Mouse (Mus musculus) CD4-positive, CD25-positive, alpha-beta regulatory T cell, adult 4 months (primary cell): ENCODE data around the gene Dhx32. TPM values are rescaled to one million over a fixed set of nuclear protein-coding genes. Genes with fewer than 3 reads are reported as not detected.
"Not testable (repeated sequence)": the region's sequence is repeated elsewhere in the genome, so short reads cannot be mapped to it uniquely, and the experiment has no call there.

Experiments used
- ATAC-seq: one replicate; pipeline ENCODE4 v1.8.0; 2017
- polyA plus RNA-seq, 2 experiments: library from polyadenylated mRNA; unstranded; fragments of 100-300 nt; shearing (Covaris generic); gene quantifications; one replicate each; pipeline ENCODE4 v1.2.1; 2017

Gene Dhx32
- polyA plus RNA-seq, 2 experiments from 2014 or later = 9.1 to 9.4 TPM

DNA sequence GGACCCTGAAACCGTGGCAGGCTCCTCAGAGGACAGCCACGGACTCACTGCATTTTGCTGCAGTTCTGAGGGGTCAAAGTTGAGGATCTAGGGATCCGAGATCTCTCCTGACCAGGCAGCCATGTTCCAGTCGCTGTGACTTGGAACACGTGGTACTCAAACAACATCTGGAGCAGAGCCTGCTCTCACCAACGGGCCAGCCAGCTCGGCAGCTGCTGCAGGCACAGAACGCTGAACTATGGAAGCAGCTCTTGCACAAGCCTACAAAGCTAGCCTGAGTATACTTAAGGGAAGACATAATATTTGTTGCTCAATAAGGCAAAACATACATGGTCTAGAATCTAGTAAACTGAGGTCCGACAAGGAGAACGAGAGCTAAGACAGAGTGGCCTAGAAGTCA is 57.0 kb downstream of the Dhx32 start:
- ATAC-seq = no peak

DNA sequence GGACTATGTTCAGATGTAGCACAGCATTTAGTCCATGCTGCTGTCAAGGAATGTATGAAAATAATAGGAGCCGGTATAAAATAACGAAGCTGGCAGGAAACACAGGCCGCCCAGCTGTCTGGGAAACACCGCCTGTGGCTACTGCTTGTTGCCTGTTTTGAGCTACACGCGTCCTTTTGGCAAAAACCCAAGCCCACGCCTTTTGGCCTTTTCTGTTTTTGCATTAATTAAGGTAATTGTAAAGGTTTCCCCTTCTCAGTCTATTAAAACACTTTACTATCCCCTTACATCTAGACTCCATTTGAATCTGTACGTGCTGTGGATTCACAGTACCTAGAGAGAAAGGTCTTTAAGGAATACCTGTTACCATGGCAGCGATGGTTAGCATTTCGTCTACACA is 57.7 kb downstream of the Dhx32 start:
- ATAC-seq = no peak

DNA sequence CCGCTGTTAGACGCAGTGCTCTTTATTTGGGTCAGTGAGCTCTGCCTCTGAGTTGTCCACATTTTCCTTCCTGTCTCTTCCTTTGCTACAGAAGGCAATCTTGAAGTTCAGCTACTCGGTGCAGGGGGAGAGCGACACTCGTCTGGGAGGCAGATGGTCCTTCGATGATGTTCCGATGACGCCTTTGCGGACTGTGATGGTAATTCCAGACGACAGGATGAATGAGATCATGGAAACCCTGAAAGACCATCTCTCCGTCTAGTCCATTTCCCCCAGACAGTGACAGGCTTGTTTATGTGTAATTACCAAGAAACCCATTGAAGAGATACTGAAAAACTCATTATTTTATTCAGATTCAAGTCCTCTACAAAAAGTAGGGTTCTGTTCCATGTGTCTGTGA is 61.9 kb downstream of the Dhx32 start:
- ATAC-seq = no peak

DNA sequence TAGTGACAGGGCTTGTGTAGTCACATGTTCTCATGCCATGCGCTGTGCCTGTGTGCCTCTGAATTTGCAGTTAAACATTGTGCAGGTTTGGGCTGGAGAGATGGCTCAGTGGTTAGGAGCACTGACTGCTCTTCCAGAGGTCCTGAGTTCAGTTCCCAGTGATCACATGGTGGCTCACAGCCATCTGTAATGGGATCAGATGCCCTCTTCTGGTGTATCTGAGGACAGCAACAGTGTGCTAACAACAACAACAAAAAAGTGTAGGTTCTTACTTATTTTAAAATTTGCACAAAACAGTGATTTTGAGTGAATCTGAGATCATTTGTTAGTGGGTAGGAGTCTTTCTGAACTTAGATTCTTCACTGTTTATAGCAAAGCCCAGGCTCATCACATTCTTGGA is 63.9 kb downstream of the Dhx32 start:
- ATAC-seq = no peak

DNA sequence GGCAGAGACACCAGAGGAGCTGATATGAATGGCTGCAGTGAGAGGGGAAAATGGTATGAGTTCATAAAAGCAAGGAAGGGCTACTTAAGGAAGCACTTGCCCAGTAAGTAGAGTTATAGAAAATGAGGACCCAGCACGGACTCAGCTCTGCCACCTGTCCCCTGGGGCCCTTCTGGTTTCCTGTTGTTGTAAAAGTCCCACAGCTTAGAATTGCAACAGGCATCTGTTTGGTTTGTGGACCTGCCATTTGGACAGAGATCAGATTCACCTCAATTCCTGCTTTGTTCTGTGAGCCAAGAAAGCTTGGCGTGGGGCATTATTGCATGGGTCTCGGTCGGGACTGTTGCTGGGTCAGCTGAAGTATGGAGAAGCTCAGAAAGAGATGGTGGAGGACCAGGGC is 67.1 kb downstream of the Dhx32 start:
- no peak for ATAC-seq

DNA sequence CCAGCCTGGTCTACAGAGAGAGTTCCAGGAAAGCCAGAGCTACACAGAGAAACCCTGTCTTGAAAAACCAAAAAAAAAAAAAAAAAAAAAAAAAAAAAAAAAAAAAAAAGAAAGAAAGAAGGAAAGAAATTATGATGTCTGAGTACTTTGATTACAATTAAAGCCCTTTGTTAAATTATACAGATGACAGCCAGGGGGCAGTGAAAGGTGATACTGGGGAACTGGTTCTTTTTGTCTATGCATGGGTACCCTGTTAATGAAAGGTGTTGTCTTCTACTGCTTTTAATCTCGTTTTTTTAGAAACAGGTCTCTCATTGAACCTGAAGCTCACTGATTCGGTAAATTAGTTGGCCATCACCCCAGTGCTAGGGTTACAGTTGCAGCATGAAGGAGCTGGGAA is 75.2 kb downstream of the Dhx32 start:
- ATAC-seq = no peak

DNA sequence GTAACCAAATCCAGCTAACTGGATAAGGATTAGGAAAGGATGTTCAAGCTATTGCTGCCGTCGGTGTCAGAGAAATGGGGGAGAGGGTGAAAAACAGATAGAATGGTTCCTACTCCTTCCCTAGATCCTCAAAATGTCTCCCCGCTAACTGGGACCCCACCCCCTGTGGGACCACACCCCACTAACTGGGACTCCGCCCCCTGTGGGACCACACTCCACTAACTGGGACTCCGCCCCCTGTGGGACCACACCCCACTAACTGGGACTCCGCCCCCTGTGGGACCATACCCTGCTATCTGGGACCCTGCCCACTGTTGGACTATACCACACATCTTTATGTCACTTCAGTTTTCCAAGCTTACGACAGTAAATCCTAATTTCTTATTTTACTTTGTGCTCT is 78.6 kb downstream of the Dhx32 start:
- ATAC-seq = no peak

DNA sequence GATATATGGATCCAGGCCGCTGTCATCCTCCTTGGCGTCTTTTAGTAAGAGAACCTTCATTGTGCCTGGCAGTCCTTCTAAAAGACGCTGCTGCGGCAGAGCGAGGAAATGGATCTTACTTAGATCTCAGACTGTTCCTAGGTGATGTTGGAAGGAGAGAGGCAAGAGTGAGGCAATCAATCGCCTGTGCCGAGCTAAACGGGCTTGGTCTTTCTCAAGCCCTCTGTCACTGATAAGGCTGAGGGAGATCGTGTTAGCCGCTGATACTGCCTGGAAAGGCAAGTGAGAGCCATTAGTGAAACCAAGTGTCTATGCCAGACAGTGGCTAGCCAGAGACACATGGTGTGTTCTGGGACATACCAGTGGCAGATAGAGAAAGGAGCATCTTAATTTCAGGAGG is 80.2 kb downstream of the Dhx32 start:
- no peak for ATAC-seq

DNA sequence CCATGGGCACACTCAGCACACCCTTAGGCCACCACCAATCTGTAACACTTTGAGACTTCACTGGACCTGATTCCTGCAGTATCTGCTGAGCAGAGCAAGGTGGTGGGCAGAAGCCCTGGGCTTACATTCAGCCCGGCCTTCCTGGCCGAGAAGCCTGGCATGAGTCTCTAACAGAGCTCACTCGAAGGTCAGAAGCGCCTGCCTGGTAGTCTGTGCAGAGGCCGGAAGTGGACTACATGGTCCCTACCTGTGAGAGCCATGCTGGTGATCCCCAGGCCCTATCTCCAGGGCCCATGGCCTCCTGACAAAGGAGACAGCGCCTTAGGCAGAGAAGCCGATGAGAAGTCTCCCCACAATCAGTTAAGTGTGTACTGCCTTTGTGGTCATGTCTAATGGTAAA is 81.2 kb downstream of the Dhx32 start:
- ATAC-seq = no peak

DNA sequence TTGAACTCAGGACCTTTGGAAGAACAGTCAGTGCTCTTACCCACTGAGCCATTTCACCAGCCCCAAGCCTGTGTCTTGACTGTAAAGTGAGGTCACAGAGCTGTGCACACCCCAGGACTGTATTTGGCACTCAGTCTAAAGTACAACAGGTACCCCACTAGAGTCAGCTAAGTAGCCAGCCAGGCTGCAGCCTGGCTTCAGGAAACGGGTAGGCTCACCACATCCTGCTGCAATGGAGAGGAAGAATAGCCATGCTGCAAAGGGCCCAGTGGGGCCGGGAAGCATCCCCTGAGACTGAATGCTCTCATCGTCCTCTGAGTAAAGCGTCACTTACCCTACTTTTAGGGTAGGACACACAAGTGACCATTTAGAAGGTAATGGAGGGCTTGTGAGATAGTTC is 82.6 kb downstream of the Dhx32 start:
- ATAC-seq = no peak

DNA sequence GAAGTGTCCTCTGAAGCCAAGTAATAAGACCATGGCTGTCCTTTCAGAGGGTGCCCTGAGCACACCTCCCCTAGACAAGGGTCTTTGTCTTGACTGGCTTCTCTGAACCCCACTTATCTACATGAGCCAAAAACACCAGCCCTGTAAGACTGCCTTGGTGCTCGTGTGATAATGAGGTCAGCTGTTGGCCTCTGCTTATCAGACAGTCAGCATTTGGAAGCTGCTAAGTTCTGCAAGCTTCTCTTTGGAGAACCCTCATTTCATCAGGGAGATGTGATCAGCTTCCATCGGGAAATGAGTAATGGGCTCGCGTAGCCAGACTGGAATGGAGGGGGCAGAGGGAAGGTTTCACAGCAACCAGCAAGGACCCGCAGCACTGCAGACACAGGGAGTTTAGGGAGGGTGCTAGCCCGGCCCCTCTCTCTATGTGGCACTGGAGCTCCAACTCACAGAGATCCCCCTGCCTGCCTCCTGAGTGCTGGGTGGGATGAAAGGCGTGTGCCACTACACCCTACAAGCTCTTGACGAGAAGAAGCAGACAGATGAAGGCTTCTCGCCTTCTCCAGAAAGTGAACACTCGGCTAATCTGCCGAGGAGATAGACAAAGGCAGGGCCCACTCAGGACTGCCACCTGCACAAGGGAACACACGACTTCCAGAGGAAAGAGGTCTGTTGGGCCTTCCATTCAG is 84.4 kb downstream of the Dhx32 start:
- ATAC-seq = no peak

DNA sequence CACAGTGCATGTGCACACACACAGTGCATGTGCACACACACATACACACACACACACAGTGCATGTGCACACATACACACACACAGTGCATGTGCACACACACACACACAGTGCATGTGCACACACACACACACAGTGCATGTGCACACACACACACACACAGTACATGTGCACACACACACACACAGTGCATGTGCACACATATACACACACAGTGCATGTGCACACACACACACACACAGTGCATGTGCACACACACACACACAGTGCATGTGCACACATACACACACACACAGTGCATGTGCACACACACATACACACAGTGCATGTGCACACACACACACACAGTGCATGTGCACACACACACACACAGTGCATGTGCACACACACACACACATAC is 96.9 kb downstream of the Dhx32 start:
- not testable (repeated sequence) for ATAC-seq

DNA sequence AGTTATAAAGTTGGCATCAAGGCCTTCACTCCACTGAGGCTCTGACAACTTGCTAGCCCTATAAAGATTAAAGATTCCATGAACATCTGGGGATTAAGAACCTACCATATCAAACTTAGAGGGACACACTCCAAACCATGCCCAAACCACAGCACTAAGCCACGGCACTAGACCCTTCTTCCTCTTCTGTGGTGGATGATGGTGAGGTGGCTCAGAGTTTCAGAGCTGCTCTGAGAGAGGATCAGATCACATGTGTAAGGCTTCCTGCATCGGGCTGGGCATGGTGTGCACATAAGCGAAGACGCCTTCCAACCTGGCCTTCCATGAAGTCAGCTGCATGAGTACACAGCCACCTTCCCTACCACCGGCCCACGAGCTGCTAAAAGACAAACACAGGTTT is 97.8 kb downstream of the Dhx32 start:
- ATAC-seq = no peak

DNA sequence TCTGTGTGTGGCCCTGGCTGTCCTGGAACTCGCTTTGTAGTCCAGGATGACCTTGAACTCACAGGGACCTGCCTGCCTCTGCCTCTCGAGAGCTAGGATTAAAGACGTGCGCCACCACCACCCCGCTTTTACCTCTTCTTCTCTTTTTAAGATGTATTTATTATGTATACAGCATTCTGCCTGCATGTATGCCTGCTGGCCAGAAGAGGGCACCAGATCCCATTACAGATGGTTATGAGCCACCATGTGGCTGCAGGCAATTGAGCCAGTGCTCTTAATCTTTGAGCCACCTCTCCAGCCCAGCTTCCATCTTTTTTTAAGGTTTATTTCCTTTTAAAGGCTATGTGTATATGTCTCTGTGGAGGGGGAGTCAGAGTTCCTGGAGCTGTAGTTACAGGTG is 98.4 kb downstream of the Dhx32 start:
- ATAC-seq = no peak

DNA sequence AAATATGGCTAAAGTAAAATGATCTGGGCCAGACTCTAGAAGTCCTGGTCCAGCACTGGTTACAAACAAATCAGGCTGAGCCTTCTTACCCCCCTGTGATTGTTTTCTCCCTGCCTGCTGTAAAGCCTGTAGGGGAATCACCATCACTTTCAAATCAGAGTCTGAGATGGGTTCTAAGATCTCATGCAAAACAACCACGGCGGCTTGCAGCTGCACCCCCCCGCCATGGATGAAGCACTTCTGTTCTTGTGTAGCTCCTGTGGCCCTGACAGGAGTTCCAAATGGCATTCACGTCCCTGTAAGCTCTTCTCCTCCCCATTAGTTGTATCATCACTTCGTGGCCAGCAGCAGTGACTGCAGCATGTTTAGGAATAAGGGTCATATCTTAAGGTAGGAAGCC is 98.9 kb downstream of the Dhx32 start:
- no peak for ATAC-seq

DNA sequence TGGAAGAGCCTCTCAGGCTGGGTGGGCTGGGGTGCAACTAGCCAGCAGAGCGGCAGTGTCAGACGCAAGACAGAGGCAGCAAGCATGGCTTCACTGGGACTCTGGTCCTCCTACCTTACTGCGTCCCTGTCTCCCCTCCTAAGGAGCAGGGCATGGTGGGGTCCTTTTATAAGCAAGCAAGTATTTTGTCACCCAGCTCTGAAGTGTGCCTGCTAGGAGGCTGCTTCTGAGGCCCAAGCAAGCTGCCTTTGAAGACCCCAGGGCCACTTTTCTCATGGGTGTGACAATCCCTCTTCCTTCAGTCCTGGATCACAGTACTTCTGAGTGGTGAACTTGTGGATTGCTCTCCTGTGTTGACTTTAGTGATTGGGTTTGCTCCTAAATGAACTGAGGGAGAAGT is 102.6 kb downstream of the Dhx32 start, which contains the start of gene Mmp21:
Gene Mmp21 (minus strand): TSS at position 101 of the 400 bp plus-strand sequence.
- no peak for ATAC-seq

DNA sequence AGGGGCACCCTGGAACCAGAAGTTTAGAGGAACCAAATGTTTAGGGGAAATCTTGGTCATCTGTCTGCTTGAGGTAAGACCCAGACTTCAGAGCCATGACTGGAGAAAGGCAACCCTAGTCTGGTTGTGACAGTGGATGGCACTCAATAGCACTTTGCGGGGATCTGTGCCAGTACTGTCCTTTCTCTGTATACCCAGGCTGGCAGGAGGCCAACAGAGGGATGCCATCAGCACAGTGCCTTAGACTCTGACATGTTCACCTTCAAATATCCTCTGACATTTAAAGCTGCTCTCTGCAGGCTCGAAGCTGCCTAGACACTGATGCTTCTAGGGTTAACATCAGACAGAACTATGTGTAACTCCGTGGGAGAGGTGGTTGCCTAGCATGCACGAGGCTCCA is 103.1 kb downstream of the Dhx32 start:
- ATAC-seq = no peak

DNA sequence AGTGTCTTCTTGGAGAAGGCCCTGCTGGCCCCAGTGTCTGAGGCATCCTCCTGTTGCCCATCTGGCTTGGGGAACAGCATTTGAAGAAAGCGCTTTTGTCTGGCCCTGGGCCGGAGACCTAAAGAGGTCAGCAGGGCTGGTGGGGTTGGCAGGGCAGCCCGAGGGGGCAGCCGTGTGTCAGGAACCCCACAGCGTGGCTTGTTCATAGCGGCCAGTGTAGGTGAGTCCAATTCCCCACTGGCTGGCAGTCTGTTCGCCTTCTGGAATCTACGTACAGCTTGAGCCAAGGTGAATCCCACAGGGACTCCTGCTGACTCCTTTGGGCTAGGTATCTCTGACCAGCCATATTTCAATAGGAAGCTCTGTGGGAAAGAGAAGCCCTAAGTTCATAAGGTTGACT is 103.8 kb downstream of the Dhx32 start:
- no peak for ATAC-seq

DNA sequence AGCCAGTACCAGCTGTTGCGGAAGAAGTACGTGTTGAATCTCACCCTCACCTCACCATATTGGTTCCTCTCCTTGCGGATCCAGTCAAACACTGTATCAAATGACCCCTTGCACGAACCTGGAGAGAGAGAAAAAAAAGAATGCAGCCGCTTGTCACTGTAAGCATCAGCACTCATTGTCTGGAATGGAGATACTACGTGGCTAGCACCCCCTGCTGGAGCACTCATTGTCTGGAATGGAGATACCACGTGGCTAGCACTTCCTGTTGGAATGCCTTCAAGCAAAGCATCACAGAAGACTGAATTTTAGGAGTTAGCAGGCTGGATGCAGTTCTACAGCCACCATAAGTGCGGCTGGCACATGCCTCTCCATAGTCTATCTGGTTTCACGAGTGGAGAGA is 106.5 kb downstream of the Dhx32 start:
- ATAC-seq = no peak

Other genes starting within 250 kb of the Dhx32 start
- not detected for gene Tex36, start 180.6 kb downstream of the Dhx32 start, polyA plus RNA-seq
- gene Edrf1, start 145.2 kb downstream of the Dhx32 start, polyA plus RNA-seq = 10 to 100 TPM; 16.4 to 18.5 TPM
- gene Mmp21, start 102.7 kb downstream of the Dhx32 start, polyA plus RNA-seq = under 1 TPM in 1 of 2 experiments, not detected in 1; 0.47 TPM
- 100 to 1,000 TPM; 159 to 194 TPM for gene Bccip, start 73.4 kb downstream of the Dhx32 start, polyA plus RNA-seq
- 10 to 100 TPM; 37.8 to 38.8 TPM for gene Uros, start 72.7 kb downstream of the Dhx32 start, polyA plus RNA-seq
- gene Fank1, start 5.9 kb downstream of the Dhx32 start, polyA plus RNA-seq = not detected